Mouse (Mus musculus): Measurements from ENCODE around the gene Zfp628. TPM values are rescaled to one million over a fixed set of nuclear protein-coding genes. Genes with fewer than 3 reads are reported as not detected.
A peak's percentile ranks its signal among the peaks of the same experiment; 100 is the strongest.

The Zfp628 gene
- polyA plus RNA-seq, 1 experiment = 12.6 TPM

DNA sequence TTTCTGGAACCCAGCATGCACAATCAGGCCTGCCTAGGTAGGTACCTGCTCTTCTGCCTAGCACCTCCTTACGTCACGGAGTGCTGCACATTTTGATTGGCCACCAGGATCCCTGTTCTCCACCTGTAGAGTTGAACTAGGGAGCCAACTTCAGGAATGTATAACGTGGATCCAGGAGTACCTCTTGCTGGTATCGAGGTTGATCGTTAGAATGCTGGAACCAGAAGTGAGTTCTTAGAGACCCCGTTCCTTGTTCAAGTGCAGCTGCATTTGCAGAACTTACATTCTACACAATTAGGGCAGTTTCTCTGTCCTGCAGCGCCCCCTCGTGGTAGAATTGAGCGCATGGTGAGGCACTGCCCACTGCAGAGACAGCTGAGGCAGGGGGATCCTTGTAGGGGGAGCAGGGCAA lies 25.1 kb downstream of the Zfp628 start:
- WGBS = 19% methylated on average over 9 of the region's 9 CpGs
- DNase-seq = peak; percentile 89
- Histone ChIP-seq H3K27ac (ENCODE audit: insufficient read depth, low read depth, low read length) (no peak overlapping the region), H3K36me3 (ENCODE audit: control insufficient read depth, insufficient read depth, low read length) (no peaks in the 10 kb centered on the region), H3K4me1 (ENCODE audit: control insufficient read depth, insufficient read depth, low read length) (no peaks in the 10 kb centered on the region), H3K27me3 (replicated peaks; ENCODE audit: control insufficient read depth, insufficient read depth, low read length) (no peaks in the 10 kb centered on the region), H3K4me3 (ENCODE audit: insufficient read depth, low read depth, low read length) (no peak overlapping the region)
- TF ChIP-seq CTCF (conservative IDR thresholded peaks at IDR 0.05; ENCODE audit: insufficient read depth, insufficient read length, low read depth, low read length) (peak; percentile 91), POLR2A (IDR thresholded peaks at IDR 0.05; ENCODE audit: low read depth, low read length) (no peak)

- no peak overlapping the region for H3K27ac ChIP-seq (ENCODE audit: insufficient read depth, low read depth, low read length)
- H3K4me1 ChIP-seq (ENCODE audit: control insufficient read depth, insufficient read depth, low read length) = no peaks in the 10 kb centered on the region
- TF ChIP-seq POLR2A (IDR thresholded peaks at IDR 0.05; ENCODE audit: low read depth, low read length) (no peak), CTCF (conservative IDR thresholded peaks at IDR 0.05; ENCODE audit: insufficient read depth, insufficient read length, low read depth, low read length) (no peak)
- H3K4me3 ChIP-seq (ENCODE audit: insufficient read depth, low read depth, low read length) = no peak overlapping the region
- DNase-seq = no peak
- no peaks in the 10 kb centered on the region for H3K27me3 ChIP-seq (replicated peaks; ENCODE audit: control insufficient read depth, insufficient read depth, low read length)
- WGBS = 49% methylated on average over 5 of the region's 5 CpGs
- no peaks in the 10 kb centered on the region for H3K36me3 ChIP-seq (ENCODE audit: control insufficient read depth, insufficient read depth, low read length)
Measured at GRCm38 (mm10) chr7:4942673-4943072, 27.7 kb downstream of the Zfp628 start.

DNA sequence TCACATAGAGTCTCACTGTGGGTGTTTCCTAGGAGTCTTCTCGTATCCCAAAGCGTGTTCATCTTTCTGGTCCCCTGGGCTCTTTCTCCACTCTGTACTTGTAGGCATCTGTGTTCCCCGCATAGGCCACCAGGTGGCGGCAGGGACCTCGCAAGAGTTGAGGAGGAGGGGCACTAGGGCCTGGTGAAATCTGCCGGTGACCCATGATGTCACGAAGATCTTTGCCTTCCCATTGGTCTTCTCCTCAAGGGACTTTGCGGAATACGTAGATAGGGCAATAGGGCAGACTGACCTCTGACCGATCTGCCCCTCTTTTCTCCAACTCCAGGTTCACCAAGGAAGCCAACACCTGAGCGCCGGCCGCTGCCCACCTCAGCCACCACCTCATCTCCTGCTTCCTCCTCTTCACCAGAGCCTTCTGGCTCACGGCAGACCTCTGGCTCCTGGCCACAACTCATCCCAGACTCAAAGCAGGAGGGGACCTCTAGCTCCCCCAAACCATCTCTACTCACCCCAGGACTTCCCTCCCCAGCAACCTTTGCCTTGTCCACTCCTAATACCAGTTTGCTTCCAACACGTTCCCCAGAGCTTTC lies 28.3 kb downstream of the Zfp628 start:
- Histone ChIP-seq H3K27ac (ENCODE audit: insufficient read depth, low read depth, low read length) (no peak overlapping the region), H3K4me1 (ENCODE audit: control insufficient read depth, insufficient read depth, low read length) (no peaks in the 10 kb centered on the region), H3K27me3 (replicated peaks; ENCODE audit: control insufficient read depth, insufficient read depth, low read length) (no peaks in the 10 kb centered on the region), H3K4me3 (ENCODE audit: insufficient read depth, low read depth, low read length) (peak overlapping the region; percentile 40), H3K36me3 (ENCODE audit: control insufficient read depth, insufficient read depth, low read length) (no peaks in the 10 kb centered on the region)
- TF ChIP-seq POLR2A (IDR thresholded peaks at IDR 0.05; ENCODE audit: low read depth, low read length) = no peak
- TF ChIP-seq CTCF (conservative IDR thresholded peaks at IDR 0.05; ENCODE audit: insufficient read depth, insufficient read length, low read depth, low read length) = peak; percentile 98
- WGBS = 12% methylated on average over 15 of the region's 15 CpGs
- peak; percentile 96 for DNase-seq

DNA sequence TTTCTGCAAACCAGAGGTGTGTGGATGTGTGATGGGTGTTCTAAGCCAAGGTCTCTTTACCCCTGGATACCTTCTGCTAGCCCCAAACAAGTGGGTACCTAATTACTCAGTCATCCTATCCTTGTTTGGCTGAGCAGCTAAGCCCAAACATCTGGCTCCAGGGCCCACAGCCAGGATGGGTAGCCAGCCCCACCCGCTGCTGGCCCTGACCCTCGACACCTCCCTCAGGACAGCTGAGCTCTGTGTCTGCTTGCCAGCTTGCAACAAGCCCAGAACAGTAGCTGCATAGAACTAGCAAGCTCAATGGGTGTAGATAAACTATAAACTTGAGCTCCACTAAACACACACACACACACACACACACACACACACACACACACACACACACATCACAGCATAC lies 32.8 kb downstream of the Zfp628 start:
- no peak overlapping the region for H3K4me3 ChIP-seq (ENCODE audit: insufficient read depth, low read depth, low read length)
- no peaks in the 10 kb centered on the region for H3K36me3 ChIP-seq (ENCODE audit: control insufficient read depth, insufficient read depth, low read length)
- WGBS = 38% methylated on average over 2 of the region's 2 CpGs
- DNase-seq = no peak
- TF ChIP-seq CTCF (conservative IDR thresholded peaks at IDR 0.05; ENCODE audit: insufficient read depth, insufficient read length, low read depth, low read length) (no peak), POLR2A (IDR thresholded peaks at IDR 0.05; ENCODE audit: low read depth, low read length) (no peak)
- no peaks in the 10 kb centered on the region for H3K4me1 ChIP-seq (ENCODE audit: control insufficient read depth, insufficient read depth, low read length)
- H3K27me3 ChIP-seq (replicated peaks; ENCODE audit: control insufficient read depth, insufficient read depth, low read length) = no peaks in the 10 kb centered on the region
- H3K27ac ChIP-seq (ENCODE audit: insufficient read depth, low read depth, low read length) = no peak overlapping the region

DNA sequence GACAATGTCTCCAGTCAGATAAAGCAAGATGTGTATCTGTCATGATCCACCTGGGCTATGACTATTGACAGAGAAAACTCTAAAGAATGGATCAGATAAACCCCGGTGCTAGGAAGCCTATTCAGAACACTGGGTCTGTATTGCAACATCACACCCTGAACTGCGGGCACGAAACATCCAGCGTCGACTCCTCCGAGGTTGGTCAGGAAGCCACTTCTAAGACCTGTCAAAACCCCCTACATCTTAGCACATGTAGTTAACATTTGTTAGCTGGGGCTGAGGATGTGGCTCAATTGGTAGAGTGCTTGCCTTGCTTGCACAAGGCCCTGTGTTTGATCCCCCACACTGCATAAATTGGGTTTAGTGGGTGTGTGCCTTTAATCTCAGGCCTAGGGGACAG lies 33.4 kb downstream of the Zfp628 start:
- Histone ChIP-seq H3K36me3 (ENCODE audit: control insufficient read depth, insufficient read depth, low read length) (no peaks in the 10 kb centered on the region), H3K4me1 (ENCODE audit: control insufficient read depth, insufficient read depth, low read length) (no peaks in the 10 kb centered on the region), H3K4me3 (ENCODE audit: insufficient read depth, low read depth, low read length) (no peak overlapping the region), H3K27ac (ENCODE audit: insufficient read depth, low read depth, low read length) (no peak overlapping the region), H3K27me3 (replicated peaks; ENCODE audit: control insufficient read depth, insufficient read depth, low read length) (no peaks in the 10 kb centered on the region)
- TF ChIP-seq CTCF (conservative IDR thresholded peaks at IDR 0.05; ENCODE audit: insufficient read depth, insufficient read length, low read depth, low read length) (no peak), POLR2A (IDR thresholded peaks at IDR 0.05; ENCODE audit: low read depth, low read length) (no peak)
- 71% methylated on average over 6 of the region's 6 CpGs for WGBS
- no peak for DNase-seq

DNA sequence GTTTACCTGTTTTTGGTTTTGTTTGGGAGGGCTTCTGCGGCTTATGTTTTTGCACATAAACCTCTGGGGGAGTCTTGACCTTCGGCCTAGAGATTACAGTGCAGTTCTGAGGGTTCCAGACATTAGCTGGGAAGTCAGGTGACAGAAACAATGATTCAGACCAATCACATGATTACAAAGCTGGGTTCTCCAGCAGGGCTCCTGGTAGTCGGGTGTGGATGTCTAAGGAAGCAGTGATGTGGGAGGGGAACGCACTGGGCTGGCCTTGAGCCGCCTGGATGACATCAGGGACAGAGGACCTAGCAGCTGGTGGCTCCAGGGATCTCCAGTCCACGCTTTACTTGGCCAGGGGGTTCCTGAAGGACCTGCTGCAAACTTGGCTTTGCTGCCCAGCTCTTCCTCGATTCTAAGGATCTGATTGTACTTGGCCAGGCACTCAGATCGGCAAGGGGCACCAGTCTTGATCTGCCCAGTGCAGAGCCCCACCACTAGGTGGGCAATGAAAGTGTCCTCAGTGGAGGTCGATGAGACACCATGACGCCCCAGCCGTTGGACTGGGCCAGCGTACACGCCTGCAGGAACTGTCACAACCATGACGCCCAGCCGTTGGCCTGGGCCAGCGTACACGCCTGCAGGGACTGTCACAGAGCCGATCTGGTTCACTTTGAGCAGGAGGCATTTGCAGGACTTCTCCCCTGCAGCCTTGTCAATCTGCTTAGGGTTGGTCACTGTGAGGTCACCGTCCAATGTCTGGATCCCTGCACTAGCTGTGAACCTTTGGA lies 35.7 kb downstream of the Zfp628 start:
- no peaks in the 10 kb centered on the region for H3K36me3 ChIP-seq (ENCODE audit: control insufficient read depth, insufficient read depth, low read length)
- no peak for DNase-seq
- 84% methylated on average over 19 of the region's 19 CpGs for WGBS
- no peaks in the 10 kb centered on the region for H3K27me3 ChIP-seq (replicated peaks; ENCODE audit: control insufficient read depth, insufficient read depth, low read length)
- no peak overlapping the region for H3K27ac ChIP-seq (ENCODE audit: insufficient read depth, low read depth, low read length)
- TF ChIP-seq CTCF (conservative IDR thresholded peaks at IDR 0.05; ENCODE audit: insufficient read depth, insufficient read length, low read depth, low read length) = no peak
- TF ChIP-seq POLR2A (IDR thresholded peaks at IDR 0.05; ENCODE audit: low read depth, low read length) = no peak
- H3K4me1 ChIP-seq (ENCODE audit: control insufficient read depth, insufficient read depth, low read length) = no peaks in the 10 kb centered on the region
- H3K4me3 ChIP-seq (ENCODE audit: insufficient read depth, low read depth, low read length) = no peak overlapping the region

- 38% methylated on average over 10 of the region's 10 CpGs for WGBS
- H3K27ac ChIP-seq (ENCODE audit: insufficient read depth, low read depth, low read length) = no peak overlapping the region
Measured at GRCm38 (mm10) chr7:4953815-4954445, 38.9 kb downstream of the Zfp628 start.

More at GRCm38 (mm10) chr7:4953815-4954445, 38.9 kb downstream of the Zfp628 start:
- Histone ChIP-seq H3K36me3 (ENCODE audit: control insufficient read depth, insufficient read depth, low read length) (no peaks in the 10 kb centered on the region), H3K4me3 (ENCODE audit: insufficient read depth, low read depth, low read length) (no peak overlapping the region), H3K27me3 (replicated peaks; ENCODE audit: control insufficient read depth, insufficient read depth, low read length) (no peaks in the 10 kb centered on the region), H3K4me1 (ENCODE audit: control insufficient read depth, insufficient read depth, low read length) (no peaks in the 10 kb centered on the region)
- DNase-seq = no peak
- TF ChIP-seq POLR2A (IDR thresholded peaks at IDR 0.05; ENCODE audit: low read depth, low read length) (no peak), CTCF (conservative IDR thresholded peaks at IDR 0.05; ENCODE audit: insufficient read depth, insufficient read length, low read depth, low read length) (no peak)
